Mouse (Mus musculus): ENCODE measurements at regions not wholly inside any gene's neighbourhood (a gene's known extent, or its start where the extent isn't known, plus 50 kb on each side); places are given as distances from the start of the nearest gene placed in this dataset.

- WGBS: 94% methylated on average over 3 of the region's 3 CpGs
- no peak for TF ChIP-seq CTCF (IDR thresholded peaks at IDR 0.05; ENCODE audit: insufficient read depth, low read depth, low read length)
- TF ChIP-seq POLR2A (IDR thresholded peaks at IDR 0.05; ENCODE audit: insufficient read depth, low read depth, low read length): no peak
- no peak overlapping the region for H3K27ac ChIP-seq (ENCODE audit: insufficient read depth, low read depth, low read length)
- H3K4me3 ChIP-seq (ENCODE audit: insufficient read depth, low read depth, low read length): no peak overlapping the region
- peaks cover 27% of the 10 kb centered on the region for H3K4me1 ChIP-seq (ENCODE audit: control insufficient read depth, insufficient read depth, low read length)
These were observed 82.9 kb upstream of the 1600014C23Rik start for GRCm38 (mm10) chr17:45816566-45816965.

- 46% methylated on average over 2 of the region's 2 CpGs for WGBS
- H3K4me1 ChIP-seq (ENCODE audit: control insufficient read depth, insufficient read depth, low read length): peaks cover 29% of the 10 kb centered on the region
- TF ChIP-seq POLR2A (IDR thresholded peaks at IDR 0.05; ENCODE audit: insufficient read depth, low read depth, low read length) (no peak), CTCF (IDR thresholded peaks at IDR 0.05; ENCODE audit: insufficient read depth, low read depth, low read length) (no peak)
- H3K4me3 ChIP-seq (ENCODE audit: insufficient read depth, low read depth, low read length): no peak overlapping the region
- H3K27ac ChIP-seq (ENCODE audit: insufficient read depth, low read depth, low read length): no peak overlapping the region
These were observed 82.2 kb upstream of the 1600014C23Rik start for GRCm38 (mm10) chr17:45815833-45816232.

GRCm38 (mm10) chr17:45815341-45815740 lies 81.7 kb upstream of the 1600014C23Rik start:
- Histone ChIP-seq H3K27ac (ENCODE audit: insufficient read depth, low read depth, low read length) (no peak overlapping the region), H3K4me1 (ENCODE audit: control insufficient read depth, insufficient read depth, low read length) (peaks cover 29% of the 10 kb centered on the region), H3K4me3 (ENCODE audit: insufficient read depth, low read depth, low read length) (no peak overlapping the region)
- WGBS: 49% methylated on average over 7 of the region's 7 CpGs
- TF ChIP-seq POLR2A (IDR thresholded peaks at IDR 0.05; ENCODE audit: insufficient read depth, low read depth, low read length) (no peak), CTCF (IDR thresholded peaks at IDR 0.05; ENCODE audit: insufficient read depth, low read depth, low read length) (no peak)

GRCm38 (mm10) chr17:45814586-45814985 lies 80.9 kb upstream of the 1600014C23Rik start:
- 48% methylated on average over 11 of the region's 11 CpGs for WGBS
- TF ChIP-seq CTCF (IDR thresholded peaks at IDR 0.05; ENCODE audit: insufficient read depth, low read depth, low read length) (no peak), POLR2A (IDR thresholded peaks at IDR 0.05; ENCODE audit: insufficient read depth, low read depth, low read length) (no peak)
- H3K4me1 ChIP-seq (ENCODE audit: control insufficient read depth, insufficient read depth, low read length): peaks cover 29% of the 10 kb centered on the region
- H3K27ac ChIP-seq (ENCODE audit: insufficient read depth, low read depth, low read length): no peak overlapping the region
- no peak overlapping the region for H3K4me3 ChIP-seq (ENCODE audit: insufficient read depth, low read depth, low read length)

- 89% methylated on average over 5 of the region's 5 CpGs for WGBS
- Histone ChIP-seq H3K4me3 (ENCODE audit: insufficient read depth, low read depth, low read length) (no peak overlapping the region), H3K27ac (ENCODE audit: insufficient read depth, low read depth, low read length) (no peak overlapping the region), H3K4me1 (ENCODE audit: control insufficient read depth, insufficient read depth, low read length) (peaks cover 29% of the 10 kb centered on the region)
- TF ChIP-seq POLR2A (IDR thresholded peaks at IDR 0.05; ENCODE audit: insufficient read depth, low read depth, low read length) (no peak), CTCF (IDR thresholded peaks at IDR 0.05; ENCODE audit: insufficient read depth, low read depth, low read length) (no peak)
These were observed 80.3 kb upstream of the 1600014C23Rik start for GRCm38 (mm10) chr17:45813956-45814355.

GRCm38 (mm10) chr17:45812289-45812955 lies 78.8 kb upstream of the 1600014C23Rik start:
- Histone ChIP-seq H3K4me3 (ENCODE audit: insufficient read depth, low read depth, low read length) (no peak overlapping the region), H3K4me1 (ENCODE audit: control insufficient read depth, insufficient read depth, low read length) (peaks cover 34% of the 10 kb centered on the region), H3K27ac (ENCODE audit: insufficient read depth, low read depth, low read length) (no peak overlapping the region)
- 73% methylated on average over 9 of the region's 9 CpGs for WGBS
- TF ChIP-seq CTCF (IDR thresholded peaks at IDR 0.05; ENCODE audit: insufficient read depth, low read depth, low read length): no peak
- peak; percentile 20; the same call in 1 of the 2 replicates for TF ChIP-seq POLR2A (IDR thresholded peaks at IDR 0.05; ENCODE audit: insufficient read depth, low read depth, low read length)

GRCm38 (mm10) chr17:45811632-45812221 lies 78.1 kb upstream of the 1600014C23Rik start:
- peaks cover 41% of the 10 kb centered on the region for H3K4me1 ChIP-seq (ENCODE audit: control insufficient read depth, insufficient read depth, low read length)
- no peak overlapping the region for H3K27ac ChIP-seq (ENCODE audit: insufficient read depth, low read depth, low read length)
- H3K4me3 ChIP-seq (ENCODE audit: insufficient read depth, low read depth, low read length): no peak overlapping the region
- TF ChIP-seq POLR2A (IDR thresholded peaks at IDR 0.05; ENCODE audit: insufficient read depth, low read depth, low read length): no peak
- no peak for TF ChIP-seq CTCF (IDR thresholded peaks at IDR 0.05; ENCODE audit: insufficient read depth, low read depth, low read length)
- WGBS: 73% methylated on average over 11 of the region's 11 CpGs

- 93% methylated on average over 6 of the region's 6 CpGs for WGBS
- Histone ChIP-seq H3K4me1 (ENCODE audit: control insufficient read depth, insufficient read depth, low read length) (peaks cover 42% of the 10 kb centered on the region), H3K4me3 (ENCODE audit: insufficient read depth, low read depth, low read length) (no peak overlapping the region), H3K27ac (ENCODE audit: insufficient read depth, low read depth, low read length) (no peak overlapping the region)
- TF ChIP-seq POLR2A (IDR thresholded peaks at IDR 0.05; ENCODE audit: insufficient read depth, low read depth, low read length) (no peak), CTCF (IDR thresholded peaks at IDR 0.05; ENCODE audit: insufficient read depth, low read depth, low read length) (no peak)
These were observed 76.1 kb upstream of the 1600014C23Rik start for GRCm38 (mm10) chr17:45809728-45810127.

GRCm38 (mm10) chr17:45808374-45808773 lies 74.7 kb upstream of the 1600014C23Rik start:
- Histone ChIP-seq H3K27ac (ENCODE audit: insufficient read depth, low read depth, low read length) (no peak overlapping the region), H3K4me1 (ENCODE audit: control insufficient read depth, insufficient read depth, low read length) (peaks cover 39% of the 10 kb centered on the region), H3K4me3 (ENCODE audit: insufficient read depth, low read depth, low read length) (no peak overlapping the region)
- TF ChIP-seq POLR2A (IDR thresholded peaks at IDR 0.05; ENCODE audit: insufficient read depth, low read depth, low read length) (no peak), CTCF (IDR thresholded peaks at IDR 0.05; ENCODE audit: insufficient read depth, low read depth, low read length) (no peak)
- WGBS: 74% methylated on average over 4 of the region's 4 CpGs
